Comparison of ENCODE assay signal across 23 mouse cellular contexts in the genomic region with DNA sequence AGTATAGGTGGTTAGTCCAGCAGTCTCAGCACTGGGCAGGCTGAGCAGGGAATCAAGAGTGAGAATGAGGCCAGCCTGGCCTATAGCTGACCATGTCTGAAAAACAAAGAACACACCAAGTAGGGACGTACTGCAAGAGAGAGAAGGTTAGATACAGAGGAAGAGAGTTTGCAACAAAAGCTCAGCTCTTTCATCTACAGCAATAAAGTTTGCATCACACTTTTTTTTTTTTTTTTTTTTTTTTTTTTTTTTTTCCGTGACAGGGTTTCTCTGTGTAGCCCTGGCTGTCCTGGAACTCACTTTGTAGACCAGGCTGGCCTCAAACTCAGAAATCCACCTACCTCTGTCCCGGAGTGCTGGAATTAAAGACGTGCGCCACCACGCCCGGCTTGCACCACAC.
DNase-seq lines count a peak whose midpoint lies in the region; ATAC-seq and TF ChIP-seq lines count a peak whose summit lies in the region.
"Had no signal": no experiment of that assay in that cellular context is flagged by ENCODE, and none has a peak within 500 bp of the region (broad histone marks: within the 10 kb centered on the region; RNA-seq: fewer than 3 reads in every experiment).

No protein-coding gene starts in this region.

- dilution Hi-C loops in CH12.LX (cut with MboI; ENCODE audit: extremely low pct_ligation_motif_present, extremely low pct_unique_long_range_greater_than_20kb, low sequenced_read_pairs): no loop called here

- TF ChIP-seq RAD21 in CH12.LX (IDR thresholded peaks at IDR 0.05; ENCODE audit: low read depth, low read length) (no peak), MEL (IDR thresholded peaks at IDR 0.05; ENCODE audit: low read depth, low read length) (no peak)

- no peaks in the 10 kb centered on the region for H3K27me3 ChIP-seq in CH12.LX (replicated peaks)
- no peaks in the 10 kb centered on the region for H3K27me3 ChIP-seq in MEL (ENCODE audit: control insufficient read depth in 1 of 2, insufficient read depth in 2 of 2, low read length in 2 of 2)
- H3K27me3 ChIP-seq: Patski had no signal

- H3K4me3 ChIP-seq in CH12.LX (replicated peaks in 1 of 3; ENCODE audit: low read depth in 2 of 3, low read length in 2 of 3, poor library complexity in 1 of 3): no peak overlapping the region
- H3K4me3 ChIP-seq in ES-E14 (ENCODE audit: insufficient read depth in 1 of 2, low read depth in 1 of 2, low read length in 2 of 2, poor library complexity in 1 of 2, severe bottlenecking in 1 of 2): no peak overlapping the region
- no peak overlapping the region for H3K4me3 ChIP-seq in MEL (ENCODE audit: control insufficient read depth in 1 of 2, insufficient read depth in 1 of 2, low read depth in 2 of 2, low read length in 2 of 2)

- no peaks in the 10 kb centered on the region for H3K9me3 ChIP-seq in CH12.LX (replicated peaks; ENCODE audit: low read length)
- no peaks in the 10 kb centered on the region for H3K9me3 ChIP-seq in ES-E14 (ENCODE audit: control insufficient read depth, insufficient read depth, low read depth, low read length)
- H3K9me3 ChIP-seq in MEL (replicated peaks; ENCODE audit: insufficient read depth, low read length): no peaks in the 10 kb centered on the region
- H3K9me3 ChIP-seq: G1E had no signal

- TF ChIP-seq EP300 in CH12.LX (IDR thresholded peaks at IDR 0.05; ENCODE audit: low read length) (no peak), MEL (IDR thresholded peaks at IDR 0.05; ENCODE audit: low read depth in 1 of 2, low read length in 2 of 2) (no peak)

- TF ChIP-seq CTCF in CH12.LX (conservative IDR thresholded peaks at IDR 0.05 in 1 of 2, IDR thresholded peaks at IDR 0.05 in 1 of 2; ENCODE audit: low read depth in 2 of 2, low read length in 2 of 2) (no peak), MEL (IDR thresholded peaks at IDR 0.05 in 2 of 3, conservative IDR thresholded peaks at IDR 0.05 in 1 of 3; ENCODE audit: control insufficient read depth in 1 of 3, insufficient read depth in 1 of 3, low read depth in 2 of 3, low read length in 3 of 3, poor library complexity in 1 of 3, severe bottlenecking in 1 of 3) (no peak)

- H3K79me2 ChIP-seq in CH12.LX (replicated peaks; ENCODE audit: control insufficient read depth, extremely low read depth, insufficient read depth, poor library complexity, severe bottlenecking) (0 out of 2 replicates have a peak, but pooled peaks cover 2% of the 10 kb centered on the region), MEL (ENCODE audit: control insufficient read depth, insufficient read depth, low read length, poor library complexity) (peaks cover 2% of the 10 kb centered on the region; the same call in 1 of the 2 replicates)

- H3K9ac ChIP-seq in CH12.LX (ENCODE audit: insufficient read depth, low read depth): no peak overlapping the region
- H3K9ac ChIP-seq in ES-E14 (ENCODE audit: insufficient read depth, low read depth, low read length, poor library complexity, severe bottlenecking): no peak overlapping the region
- no peak overlapping the region for H3K9ac ChIP-seq in MEL (ENCODE audit: control insufficient read depth, low read depth, low read length, poor library complexity, severe bottlenecking)

- H3K36me3 ChIP-seq in CH12.LX (replicated peaks in 1 of 2; ENCODE audit: control insufficient read depth in 1 of 2, insufficient read depth in 1 of 2, low read length in 1 of 2) (peaks cover 0 to 20% of the 10 kb centered on the region in 2 experiments), ES-E14 (ENCODE audit: control insufficient read depth, insufficient read depth, low read length, poor library complexity, severe bottlenecking) (no peaks in the 10 kb centered on the region), MEL (ENCODE audit: control insufficient read depth in 1 of 2, insufficient read depth in 2 of 2, low read length in 2 of 2) (peaks cover 0 to 9% of the 10 kb centered on the region in 2 experiments; a peak in 2 of 4 replicates)

- in situ Hi-C loops in CH12.LX (cut with MboI; ENCODE audit: low pct_ligation_motif_present, low pct_unique_long_range_greater_than_20kb, low sequenced_read_pairs) (no loop called here), ES-E14 (cut with MboI; ENCODE audit: low sequenced_read_pairs in 2 of 2, unreplicated experiment in 2 of 2) (no loop called here)

- H3K4me1 ChIP-seq in CH12.LX (ENCODE audit: control insufficient read depth in 1 of 2, insufficient read depth in 2 of 2) (peaks cover 10 to 41% of the 10 kb centered on the region in 2 experiments), ES-E14 (ENCODE audit: control insufficient read depth in 2 of 2, insufficient read depth in 2 of 2, low read length in 2 of 2, poor library complexity in 1 of 2) (peaks cover 0 to 2% of the 10 kb centered on the region in 2 experiments; a peak in 1 of 4 replicates), MEL (ENCODE audit: control insufficient read depth in 1 of 2, insufficient read depth in 2 of 2, low read length in 2 of 2) (peaks cover 3 to 4% of the 10 kb centered on the region in 2 experiments; a peak in 3 of 4 replicates)

- H3K27ac ChIP-seq in CH12.LX (ENCODE audit: insufficient read depth, low read depth): no peak overlapping the region
- H3K27ac ChIP-seq in ES-E14 (ENCODE audit: insufficient read depth, low read depth, low read length, poor library complexity, severe bottlenecking): no peak overlapping the region
- no peak overlapping the region for H3K27ac ChIP-seq in MEL (ENCODE audit: control insufficient read depth, low read depth, low read length)

- TF ChIP-seq POLR2A in CH12.LX (IDR thresholded peaks at IDR 0.05; ENCODE audit: low read depth, low read length): no peak
- TF ChIP-seq POLR2A in MEL (IDR thresholded peaks at IDR 0.05; ENCODE audit: control insufficient read depth in 1 of 2, insufficient read depth in 1 of 2, low read depth in 1 of 2, low read length in 2 of 2, poor library complexity in 1 of 2): no peak

- ATAC-seq in frontal cortex, adult (ENCODE audit: low TSS enrichment): no peak
- no peak for ATAC-seq in inflammation-experienced regulatory T-cells, adult 6 months
- ATAC-seq: activated CD4-positive, CD25-positive, alpha-beta regulatory T cell, adult 4 months; CD4-positive, CD25-positive, alpha-beta regulatory T cell, adult 4 months; Patski had no signal

- DNase-seq in CH12.LX (ENCODE audit: extremely low read depth) (no peak), ES-E14 (ENCODE audit: low read depth, low spot score) (no peak), MEL (ENCODE audit: low read depth, low spot score) (no peak)
- no peak for DNase-seq in urinary bladder, postnatal 4 days (ENCODE audit: low spot score in 2 of 2)
- DNase-seq: adrenal gland, adult 2 months; adrenal gland, adult 8-10 months; adrenal gland, postnatal 10 days; adrenal gland, postnatal 14 days; adrenal gland, postnatal 25 days; adrenal gland, postnatal 36 days; B cell, adult 2 months; cerebellum, adult 11 months; cerebellum, adult 11-12 months; cerebellum, adult 18-20 months; cerebellum, adult 2 months; cerebellum, adult 8-10 months; cerebellum, adult 9-10 months had no signal

- H3K4me2 ChIP-seq in CH12.LX (ENCODE audit: insufficient read depth, low read depth, poor library complexity, severe bottlenecking): no peak overlapping the region

TF ChIP-seq in CH12.LX, 34 proteins besides CTCF, POLR2A, EP300 and RAD21:
- no peak for TF ChIP-seq ZMIZ1 (IDR thresholded peaks at IDR 0.05; ENCODE audit: low read depth, low read length)
- peak; percentile 75 for TF ChIP-seq ZNF384 (IDR thresholded peaks at IDR 0.05; ENCODE audit: low read depth, low read length)

TF ChIP-seq in ES-E14, 5 proteins besides CTCF, POLR2A, EP300 and RAD21:
- no peak for TF ChIP-seq MAFK (IDR thresholded peaks at IDR 0.05; ENCODE audit: insufficient read depth, low read depth, low read length)
- TF ChIP-seq ZC3H11A (IDR thresholded peaks at IDR 0.05; ENCODE audit: borderline replicate concordance, low read depth, low read length): no peak
- peak; percentile 71; the same call in 1 of the 2 replicates for TF ChIP-seq ZNF384 (IDR thresholded peaks at IDR 0.05; ENCODE audit: low read depth, low read length)
- no peak for TF ChIP-seq HCFC1 (IDR thresholded peaks at IDR 0.05; ENCODE audit: borderline replicate concordance, insufficient read depth, low read length)
- TF ChIP-seq CHD2 (IDR thresholded peaks at IDR 0.05; ENCODE audit: low read depth, low read length): no peak

TF ChIP-seq in MEL, 35 proteins besides CTCF, POLR2A, EP300 and RAD21:
- TF ChIP-seq KAT2A (conservative IDR thresholded peaks at IDR 0.05; ENCODE audit: low read depth, low read length): no peak
- TF ChIP-seq ZNF384 (IDR thresholded peaks at IDR 0.05; ENCODE audit: low read depth, low read length): peak; percentile 20; the same call in 1 of the 2 replicates
- no peak for TF ChIP-seq UBTF (IDR thresholded peaks at IDR 0.05; ENCODE audit: borderline replicate concordance, insufficient read depth, low read depth, low read length)
- no peak for TF ChIP-seq CHD2 (IDR thresholded peaks at IDR 0.05; ENCODE audit: low read length)
- no peak for TF ChIP-seq MEF2A (IDR thresholded peaks at IDR 0.05; ENCODE audit: extremely low read depth, insufficient replicate concordance, low read depth, low read length, poor library complexity, severe bottlenecking)
